Mouse (Mus musculus) spleen, postnatal 14 days (tissue): ENCODE results near the gene Xrra1.

Experiments
- DNase-seq, 2 experiments: peaks; one replicate each; pipeline ENCODE4 v3.0.0; 2021 to 2022; ENCODE audit warnings: low spot score in 2 of 2

The Xrra1 gene

GRCm38 (mm10) chr7:99851121-99851520, 7.8 kb upstream of the Xrra1 start:
- no peak for DNase-seq

GRCm38 (mm10) chr7:99851618-99852017, 7.3 kb upstream of the Xrra1 start:
- no peak for DNase-seq

GRCm38 (mm10) chr7:99853350-99853749, 5.6 kb upstream of the Xrra1 start:
- no peak for DNase-seq

- no peak for DNase-seq
These were observed 4.6 kb upstream of the Xrra1 start for GRCm38 (mm10) chr7:99854311-99854710.

- DNase-seq: no peak
These were observed 2.6 kb upstream of the Xrra1 start for GRCm38 (mm10) chr7:99856266-99856861.

GRCm38 (mm10) chr7:99858175-99858812, 622 bp upstream of the Xrra1 start:
- DNase-seq: no peak

GRCm38 (mm10) chr7:99863362-99863761, 4.4 kb downstream of the Xrra1 start, which contains the start of gene Spcs2:
Gene Spcs2, minus strand, starts transcription at chr7:99863462.
- DNase-seq: no peak

- DNase-seq: no peak
These were observed 5.5 kb downstream of the Xrra1 start for GRCm38 (mm10) chr7:99864241-99865028.

GRCm38 (mm10) chr7:99865219-99865618, 6.3 kb downstream of the Xrra1 start:
- DNase-seq: no peak

- DNase-seq: no peak
These were observed 10.4 kb downstream of the Xrra1 start for GRCm38 (mm10) chr7:99869296-99869695.

GRCm38 (mm10) chr7:99873965-99874364, 15.0 kb downstream of the Xrra1 start:
- DNase-seq: no peak

- no peak for DNase-seq
These were observed 17.0 kb downstream of the Xrra1 start for GRCm38 (mm10) chr7:99875891-99876290.

- DNase-seq: peak; percentile 58 to 74
These were observed 17.4 kb downstream of the Xrra1 start for GRCm38 (mm10) chr7:99876345-99876744.

GRCm38 (mm10) chr7:99878254-99878653, 19.3 kb downstream of the Xrra1 start:
- no peak for DNase-seq

GRCm38 (mm10) chr7:99887230-99887735, 28.4 kb downstream of the Xrra1 start:
- DNase-seq: no peak

GRCm38 (mm10) chr7:99887743-99888142, 28.8 kb downstream of the Xrra1 start:
- DNase-seq: no peak

- no peak for DNase-seq
These were observed 30.4 kb downstream of the Xrra1 start for GRCm38 (mm10) chr7:99889175-99889880.

GRCm38 (mm10) chr7:99890168-99890755, 31.3 kb downstream of the Xrra1 start:
- no peak for DNase-seq

GRCm38 (mm10) chr7:99891471-99891870, 32.6 kb downstream of the Xrra1 start:
- DNase-seq: no peak

GRCm38 (mm10) chr7:99892351-99892750, 33.4 kb downstream of the Xrra1 start:
- DNase-seq: no peak

GRCm38 (mm10) chr7:99893967-99894366, 35.1 kb downstream of the Xrra1 start:
- DNase-seq: no peak

- no peak for DNase-seq
These were observed 35.6 kb downstream of the Xrra1 start for GRCm38 (mm10) chr7:99894478-99894877.
